Mouse (Mus musculus) cerebellum, adult 11-12 months (tissue): ENCODE measurements around the gene Sap18b.
"Not testable (repeated sequence)": the region's sequence is repeated elsewhere in the genome, so short reads cannot be mapped to it uniquely, and the experiment has no call there.

Source experiments
- DNase-seq: peaks from one replicate; pipeline ENCODE4 v3.0.0; 2022

Sap18b gene

DNA sequence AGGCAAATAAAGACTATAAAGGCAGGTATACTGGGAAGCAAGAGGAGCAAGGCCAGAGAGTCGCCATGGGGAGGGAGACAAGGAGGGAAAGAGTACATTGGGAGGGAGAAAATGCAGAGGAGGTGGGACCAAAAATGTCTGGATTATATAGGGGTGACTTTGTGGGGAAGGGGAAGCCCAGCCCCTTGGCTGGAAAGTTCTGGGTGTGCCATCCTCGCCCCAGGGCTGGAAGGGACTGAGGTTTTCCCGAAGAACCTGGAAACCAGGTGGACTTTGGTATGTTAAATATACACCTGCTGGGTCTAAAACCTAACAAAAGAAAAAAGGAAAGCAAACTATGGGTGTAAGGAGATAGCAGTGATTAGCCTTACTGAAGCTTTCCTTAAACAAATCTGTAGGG lies 5.0 kb downstream of the Sap18b start:
- no peak for DNase-seq

DNA sequence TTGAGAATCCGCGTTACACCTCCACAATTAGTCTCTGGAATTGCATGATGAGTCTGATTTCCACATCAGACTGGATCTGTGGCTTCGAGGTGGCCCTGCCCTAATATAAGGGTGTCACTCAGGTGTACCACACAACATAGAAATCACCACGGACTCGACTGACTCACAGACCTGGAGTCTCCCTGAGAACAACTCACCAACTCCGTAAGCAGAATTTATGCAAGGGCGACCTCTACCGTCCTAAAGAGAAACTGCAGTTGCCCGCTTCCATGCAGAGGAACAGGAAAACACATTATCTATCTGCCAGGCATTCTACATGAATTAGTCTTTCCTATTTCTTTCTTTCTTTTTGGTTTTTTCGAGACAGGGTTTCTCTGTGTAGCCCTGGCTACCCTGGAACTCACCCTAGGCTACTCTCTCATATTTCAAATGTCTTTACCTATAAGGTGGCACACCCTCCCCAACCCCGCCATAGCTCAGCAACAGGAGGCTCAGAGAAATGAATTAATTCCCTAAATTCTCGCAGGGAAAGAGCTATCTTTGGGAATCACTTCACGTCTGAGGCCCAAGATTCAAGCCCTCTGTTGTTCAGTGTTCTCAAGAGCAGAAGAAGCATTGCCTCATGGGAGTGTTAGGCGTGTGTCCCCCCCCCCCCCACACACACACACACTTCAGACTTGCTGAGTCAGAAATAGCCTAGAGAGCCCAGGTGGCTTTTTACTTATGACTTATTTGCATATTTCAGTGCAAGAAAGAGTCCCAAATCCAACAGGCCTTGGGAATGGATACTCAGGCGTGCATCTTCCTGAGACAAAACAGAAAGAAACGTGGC lies 7.7 kb downstream of the Sap18b start:
- DNase-seq: peak; percentile 66

DNA sequence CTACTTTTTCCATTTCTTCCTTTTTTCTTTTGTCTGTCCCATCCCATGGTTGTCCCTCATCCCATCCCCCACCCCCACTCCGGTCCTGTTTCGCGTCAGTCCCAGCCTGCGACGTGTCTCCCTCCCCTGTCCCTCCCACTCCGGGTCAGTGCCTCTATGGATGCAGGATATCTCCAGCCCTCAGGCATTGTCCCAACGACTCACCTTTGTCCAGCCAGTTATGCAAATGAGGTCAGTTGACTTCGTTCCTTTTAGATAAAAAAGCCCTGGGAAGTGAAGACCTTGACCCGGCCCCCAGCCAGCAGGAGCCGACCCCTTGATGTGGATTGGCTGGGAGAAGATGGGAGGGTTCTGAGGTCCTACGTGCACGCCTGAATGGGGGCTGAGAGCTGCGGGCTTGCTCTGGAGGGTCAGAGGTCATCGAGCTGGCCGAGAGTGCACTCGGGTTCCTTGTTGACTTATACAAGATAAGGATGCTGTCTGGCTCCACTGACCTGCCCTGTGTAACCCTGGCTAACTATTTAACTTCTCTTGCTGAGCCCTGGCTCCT lies 8.4 kb downstream of the Sap18b start:
- DNase-seq: no peak

DNA sequence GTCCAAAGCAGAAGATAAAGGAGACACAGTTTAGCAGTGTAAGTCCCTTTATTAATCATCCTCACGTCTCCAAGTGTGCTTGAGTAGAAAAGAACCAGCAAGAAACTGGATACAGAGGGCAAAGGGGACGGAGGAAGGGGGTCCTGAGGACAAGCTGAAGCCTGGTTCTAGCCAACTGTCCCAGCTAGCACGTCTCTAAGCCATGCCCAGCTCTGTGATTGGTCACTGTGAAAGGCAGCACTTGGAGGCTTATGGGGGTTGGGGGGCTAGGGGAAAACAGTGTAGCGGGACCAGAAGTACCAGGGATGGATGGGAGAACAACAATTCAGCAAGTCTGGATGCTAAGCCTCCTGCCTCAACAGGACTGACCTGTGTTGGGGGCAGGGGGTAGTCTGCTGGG lies 10.7 kb downstream of the Sap18b start:
- DNase-seq: no peak

DNA sequence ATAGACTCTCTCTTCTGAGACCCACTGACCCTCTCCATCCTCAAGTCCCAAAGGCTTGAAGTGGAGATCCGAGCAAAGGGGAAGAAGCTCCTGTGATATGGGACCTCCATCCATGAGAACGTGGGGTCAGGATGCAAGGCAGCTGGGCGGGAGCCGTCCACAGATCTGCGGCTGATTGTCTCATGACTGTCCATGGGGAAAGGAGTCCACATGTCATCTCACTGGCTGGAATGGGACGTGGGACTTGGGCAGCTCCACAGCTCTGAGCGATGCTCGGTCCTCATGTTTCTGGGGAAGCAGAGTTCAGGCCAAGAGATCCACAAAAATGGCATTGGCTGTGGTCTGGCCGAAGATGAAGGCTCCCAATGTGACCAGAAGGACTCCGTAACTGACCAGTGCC lies 12.1 kb downstream of the Sap18b start:
- no peak for DNase-seq

DNA sequence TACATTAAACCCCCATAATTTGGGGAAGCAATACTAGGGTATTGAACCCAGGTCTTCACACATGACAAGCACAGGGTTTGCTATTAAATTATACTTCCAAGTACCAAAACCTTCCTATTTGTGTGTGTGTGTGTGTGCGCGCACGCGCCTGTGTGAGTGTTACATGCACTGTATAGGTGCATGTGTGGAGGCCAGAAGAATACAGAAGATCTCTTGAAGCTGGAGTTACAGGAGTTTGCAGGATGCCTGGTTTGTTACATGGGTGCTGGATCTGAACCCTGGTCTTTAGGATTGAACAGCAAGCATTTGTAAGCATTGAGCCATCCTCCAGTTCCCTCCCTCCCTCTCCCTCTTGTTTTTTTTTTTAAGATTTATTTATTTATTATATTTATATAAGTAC lies 14.1 kb downstream of the Sap18b start:
- no peak for DNase-seq

DNA sequence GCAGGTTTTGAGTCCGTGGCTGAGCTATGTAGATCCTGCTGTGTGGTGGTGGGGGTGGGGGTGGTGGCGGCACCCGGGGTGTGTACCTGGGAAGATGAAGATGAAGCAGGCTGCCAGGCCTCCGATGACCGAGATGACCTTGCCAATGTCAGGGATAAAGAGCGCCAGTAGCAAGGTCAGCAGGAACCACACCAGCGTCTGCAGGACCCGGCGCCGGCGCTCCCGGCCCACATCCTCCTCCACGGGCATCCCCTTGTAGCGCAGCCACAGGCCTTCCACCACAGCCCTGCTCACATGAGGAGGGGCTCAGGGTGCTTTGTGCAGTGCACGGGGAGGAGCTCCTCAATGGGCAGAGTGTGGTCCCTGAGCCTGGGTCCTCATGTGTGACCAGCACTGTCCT lies 16.3 kb downstream of the Sap18b start:
- DNase-seq: no peak

DNA sequence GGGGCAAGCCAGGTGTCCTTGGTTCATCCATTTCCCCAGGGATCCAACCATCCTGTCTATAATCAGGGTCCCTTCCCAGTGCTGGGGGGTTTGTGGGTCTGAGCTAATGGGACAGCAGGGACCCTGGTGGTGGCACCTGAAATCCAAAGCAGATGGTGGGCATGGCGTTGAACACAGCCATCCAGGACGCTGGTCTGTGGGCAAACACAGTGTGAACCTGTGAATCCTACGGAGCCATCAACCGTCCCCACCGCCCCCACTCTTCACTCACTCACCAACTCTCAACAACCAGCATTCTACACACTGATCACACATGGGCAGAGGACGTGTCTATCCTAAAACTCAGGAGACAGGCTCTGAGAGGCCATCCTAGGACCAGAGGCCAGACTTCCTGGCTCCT lies 18.8 kb downstream of the Sap18b start:
- no peak for DNase-seq

DNA sequence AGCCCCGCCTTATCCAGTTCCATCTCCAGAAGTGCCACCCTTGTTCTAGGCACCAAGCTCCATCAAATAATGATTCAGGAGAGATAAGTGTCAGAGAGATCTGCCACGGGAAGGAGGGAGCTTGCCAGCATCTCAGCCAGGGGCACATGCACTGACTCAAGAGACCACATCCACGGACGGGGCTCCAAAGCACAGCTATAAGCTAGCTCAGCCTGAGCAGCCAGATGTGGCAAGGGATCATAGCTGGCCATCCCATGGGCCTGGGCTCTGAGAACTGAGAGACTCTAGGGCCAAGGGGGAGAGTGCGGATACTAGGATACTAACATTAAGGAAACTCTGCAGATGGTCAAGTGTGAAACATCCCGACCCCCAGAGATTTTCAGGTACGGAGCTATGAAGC lies 19.9 kb downstream of the Sap18b start:
- DNase-seq: no peak

DNA sequence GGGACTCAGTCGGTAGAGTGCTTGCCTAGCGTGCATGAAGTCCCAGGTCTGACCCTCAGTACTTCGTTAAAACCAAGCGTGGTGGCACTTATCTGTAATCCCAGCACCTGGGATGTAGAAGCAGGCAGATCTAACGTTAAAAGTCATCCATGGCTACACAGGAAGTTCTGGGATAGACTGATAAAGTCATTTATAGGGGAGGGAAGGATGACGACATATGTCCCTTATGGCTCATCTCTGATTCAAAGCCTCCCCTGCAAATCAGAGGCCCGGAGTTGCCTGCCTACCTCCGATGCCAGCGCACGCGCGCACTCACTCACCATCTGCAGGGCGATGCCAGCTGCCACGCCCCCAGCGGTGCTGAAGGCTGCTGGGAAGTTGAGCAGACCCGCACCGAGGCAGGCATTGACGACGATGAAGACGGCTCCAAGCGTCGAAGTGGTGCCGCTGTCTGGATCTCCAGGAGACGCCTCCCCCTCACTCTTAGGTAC lies 23.0 kb downstream of the Sap18b start:
- no peak for DNase-seq

DNA sequence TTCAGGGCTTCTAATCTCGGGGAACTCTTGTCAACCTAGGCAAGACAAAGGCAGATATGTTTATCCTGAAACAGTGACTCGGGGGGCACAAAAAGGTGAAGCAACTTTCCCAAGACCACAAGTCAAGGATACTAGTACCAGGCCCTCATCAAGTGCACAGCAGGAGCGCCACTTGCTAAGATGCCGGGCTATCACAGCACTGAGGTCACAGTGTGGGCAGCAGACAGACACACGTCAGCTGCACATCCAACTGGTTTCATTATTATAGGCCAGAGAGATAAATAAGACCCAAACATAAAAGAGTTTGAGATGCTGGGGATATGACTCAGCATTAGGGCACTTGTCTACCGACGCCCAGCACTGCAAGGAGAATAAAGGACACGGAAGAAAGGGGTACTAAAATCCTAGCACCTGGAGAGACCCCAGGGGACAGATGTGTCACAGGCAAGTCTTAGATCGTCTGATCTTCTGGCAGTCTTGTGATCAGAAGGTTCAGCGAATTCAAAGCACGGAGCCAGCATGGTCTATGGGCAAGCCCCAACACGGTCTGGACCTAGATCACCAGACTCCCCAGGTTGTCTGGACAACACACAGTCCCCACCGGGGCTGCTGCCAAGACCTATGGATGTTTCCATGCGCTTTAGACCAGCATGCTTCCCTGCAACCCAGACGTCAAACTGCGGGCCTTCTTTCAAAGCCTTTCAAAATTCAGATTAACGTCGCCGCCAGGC lies 23.8 kb downstream of the Sap18b start:
- no peak for DNase-seq

DNA sequence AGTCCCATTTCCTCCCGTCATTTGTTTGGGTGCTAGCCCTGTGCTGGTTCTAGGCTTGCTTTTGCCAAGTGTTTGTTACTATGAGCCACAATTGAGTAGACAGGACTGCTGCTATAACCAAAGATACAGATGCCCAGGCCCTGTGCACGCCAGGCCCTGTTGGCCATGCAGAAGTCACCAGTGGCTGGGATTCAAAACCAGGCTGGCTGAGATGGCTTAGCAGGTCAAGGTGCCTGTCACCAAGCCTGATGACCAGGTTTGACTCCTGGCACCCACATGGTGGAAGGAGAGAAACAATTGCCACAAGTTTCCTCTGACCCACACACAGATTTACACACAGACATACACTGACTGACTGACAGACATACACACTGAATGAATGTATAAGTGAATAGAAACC lies 25.2 kb downstream of the Sap18b start:
- no peak for DNase-seq

DNA sequence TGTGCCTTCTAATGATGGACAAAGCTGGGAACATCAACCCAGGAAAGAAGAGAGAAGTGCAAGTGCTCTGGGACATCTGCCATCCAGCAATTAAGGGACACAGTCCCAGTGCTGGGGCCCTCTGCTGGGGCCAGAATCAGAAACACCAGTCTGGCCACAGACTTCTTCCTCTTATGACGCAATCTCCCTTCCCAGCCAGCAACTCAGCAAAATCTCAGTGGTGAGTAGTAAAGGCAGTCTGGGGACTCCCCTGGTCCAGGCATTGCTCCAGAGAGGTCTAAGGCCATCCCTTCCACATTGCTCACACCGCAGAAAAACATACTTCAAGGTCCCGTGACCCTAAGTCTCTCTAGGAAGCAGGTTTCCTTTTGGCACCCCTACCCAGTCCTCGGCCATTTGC lies 27.1 kb downstream of the Sap18b start:
- peak; percentile 29 for DNase-seq

DNA sequence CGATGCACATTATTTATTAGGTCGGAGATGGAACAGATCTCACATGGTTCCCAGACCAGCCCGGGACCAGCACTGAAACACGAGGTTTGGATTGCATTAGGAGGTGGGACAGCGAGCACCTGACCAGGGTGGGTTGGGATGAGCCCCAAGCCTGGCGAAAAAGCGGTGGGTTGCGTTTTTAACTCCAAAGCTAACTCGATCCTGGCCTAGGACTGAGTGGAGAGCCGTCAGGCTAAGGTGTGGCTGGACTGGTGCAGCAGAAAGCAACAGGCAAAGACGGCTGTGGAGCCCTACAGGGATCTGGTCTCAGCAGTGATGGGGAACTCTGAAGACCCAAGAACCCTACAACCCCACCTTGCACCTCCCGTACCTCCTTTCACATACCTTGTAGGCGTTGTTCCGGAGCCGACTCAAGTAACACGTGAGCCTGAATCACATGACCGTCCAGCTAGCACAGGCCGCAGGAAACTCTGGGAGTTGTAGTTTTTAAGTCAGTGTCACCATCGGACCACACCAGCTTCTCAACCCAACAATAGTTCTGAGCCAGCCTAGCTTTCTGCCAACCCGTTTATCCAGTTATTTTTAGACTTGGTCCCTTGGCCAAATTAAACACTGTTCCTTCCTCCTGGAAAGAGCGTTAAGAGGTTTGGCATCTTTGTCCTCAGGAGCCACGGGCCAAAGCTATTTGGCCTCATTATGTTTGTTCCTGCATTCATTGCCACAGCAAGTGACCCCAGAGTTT lies 28.1 kb downstream of the Sap18b start, which contains the start of gene Slc38a7:
TSS of gene Slc38a7 (minus strand) at position 438 of the 742 bp plus-strand sequence.
- peak; percentile 79 for DNase-seq

DNA sequence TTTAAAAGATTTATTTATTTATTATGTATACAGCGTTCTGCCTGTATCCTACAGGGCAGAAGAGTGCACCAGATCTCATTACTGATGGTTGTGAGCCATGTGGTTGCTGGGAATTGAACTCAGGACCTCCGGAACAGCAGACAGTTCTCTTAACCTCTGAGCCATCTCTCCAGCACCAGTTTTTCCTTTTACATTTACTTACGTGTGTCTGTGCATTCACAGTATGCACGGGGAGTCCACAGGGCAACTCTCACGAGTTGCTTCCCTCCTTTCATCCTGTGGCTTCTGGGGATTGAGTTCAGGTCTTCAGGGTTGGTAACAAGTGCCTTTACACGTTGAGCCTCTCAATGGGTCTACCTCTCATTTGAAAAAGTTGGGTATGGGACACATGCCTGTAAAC lies 29.0 kb downstream of the Sap18b start:
- DNase-seq: no peak

DNA sequence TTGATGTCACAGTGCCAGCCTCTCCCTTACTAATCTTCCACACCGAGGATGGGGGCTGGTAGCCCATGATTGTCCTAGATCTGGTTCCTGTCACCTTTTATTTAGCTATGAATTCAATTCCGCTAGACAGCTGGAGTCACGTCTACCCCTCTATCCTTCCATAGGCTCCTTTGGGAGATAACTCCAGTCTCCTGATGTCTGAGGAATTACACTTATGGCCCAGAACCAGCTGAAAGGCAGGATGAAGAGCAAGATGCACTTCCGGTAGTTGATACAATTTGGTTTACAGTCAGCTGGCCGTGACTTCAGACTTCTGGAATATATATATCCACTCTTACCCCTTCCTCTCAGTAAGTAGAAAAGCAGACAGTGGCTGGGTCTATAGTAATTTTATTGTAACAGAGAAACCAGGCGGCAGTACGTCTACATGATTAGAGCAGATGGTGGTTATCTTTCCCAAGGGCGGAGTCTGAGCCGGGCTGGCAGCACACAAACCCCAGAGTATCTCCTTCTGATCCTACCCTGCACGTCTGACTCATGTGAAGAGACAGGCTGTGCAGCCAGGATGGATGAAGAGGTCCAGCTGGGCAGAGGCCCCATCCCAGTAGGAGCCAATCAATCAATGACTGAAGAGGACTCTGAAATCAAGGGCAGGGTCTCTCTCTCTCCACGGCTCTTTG lies 38.8 kb downstream of the Sap18b start:
- not testable (repeated sequence) for DNase-seq

DNA sequence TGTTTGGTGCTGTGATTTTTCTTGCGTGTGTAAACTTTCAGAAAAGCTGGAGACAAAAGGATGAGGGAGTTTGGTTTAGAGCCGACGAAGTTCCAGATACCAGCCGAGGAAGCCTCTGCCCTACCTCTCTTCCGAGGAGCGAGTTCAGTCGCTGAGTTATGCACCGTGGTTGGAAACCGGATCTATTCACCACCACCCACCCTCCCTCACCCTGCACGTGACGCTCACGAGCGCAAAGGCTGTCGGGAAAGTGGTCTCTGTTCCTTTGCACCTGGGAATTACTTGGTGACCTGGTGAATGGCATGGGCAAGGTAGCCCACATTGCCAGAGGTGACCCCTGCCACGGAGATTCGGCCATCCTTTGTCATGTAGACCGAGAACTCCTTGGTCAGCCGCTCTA lies 39.7 kb downstream of the Sap18b start:
- DNase-seq: not testable (repeated sequence)

DNA sequence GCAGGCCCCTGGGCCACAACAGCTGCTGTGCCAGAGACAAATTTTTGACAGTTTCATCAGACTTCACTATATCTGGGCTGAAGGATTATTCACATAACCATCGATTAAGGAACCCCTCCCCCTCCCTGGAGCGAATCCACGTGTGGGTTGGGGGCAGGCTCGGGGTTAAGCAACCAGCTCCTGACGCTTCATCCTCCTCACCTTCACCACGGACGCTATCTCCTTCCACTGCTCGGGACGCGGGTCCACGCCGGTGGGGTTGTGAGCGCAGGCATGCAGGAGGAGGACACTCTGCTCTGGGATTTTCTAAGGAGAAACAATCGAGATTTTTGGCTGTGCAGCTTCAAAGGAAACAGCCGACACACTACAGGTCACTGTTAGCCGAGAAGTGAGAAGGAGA lies 46.5 kb downstream of the Sap18b start:
- DNase-seq: no peak

DNA sequence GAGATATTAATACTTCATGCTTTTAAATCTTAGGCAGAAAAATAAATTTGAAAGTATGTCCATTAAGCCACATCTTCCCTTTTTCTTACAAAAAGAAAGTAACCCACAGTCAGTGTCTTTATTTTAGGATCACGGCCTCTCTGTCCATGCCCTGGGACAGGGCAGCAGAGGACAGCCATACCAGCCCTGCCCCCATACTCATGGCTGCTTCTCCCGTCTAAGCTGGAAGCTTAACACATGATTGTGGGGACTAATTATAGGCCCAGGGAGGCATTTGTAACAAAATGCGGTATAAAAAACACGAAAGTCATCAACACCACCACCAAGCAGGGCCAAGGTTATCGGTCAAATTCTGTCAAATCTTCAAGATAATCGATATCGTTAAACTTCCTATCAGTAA lies 50.1 kb downstream of the Sap18b start:
- no peak for DNase-seq
